Mouse (Mus musculus) stomach, embryonic 16.5 days (tissue): Measurements from ENCODE around the gene Enox1. TPM values are rescaled to one million over a fixed set of nuclear protein-coding genes. Genes with fewer than 3 reads are reported as not detected.

Source experiments
- ATAC-seq: fragments of 200-750 bp; cut with Nextera tagmentation; 2 replicates; pipeline ENCODE4 v1.8.0; 2017; ENCODE audit warnings: moderate number of reproducible peaks, moderate TSS enrichment; ENCODE audit not compliant: insufficient read depth, low FRiP score
- H3K27ac ChIP-seq: fragments of 300-500 bp; sonication (generic); 2 replicates; pipeline ENCODE4 v1.5.1; 2014; ENCODE audit warnings: low read length
- H3K27me3 ChIP-seq: fragments of 300-500 bp; sonication (generic); 2 replicates; pipeline ENCODE4 v1.6.1; 2014; ENCODE audit warnings: low read length, control low read depth, mixed read lengths; ENCODE audit not compliant: control insufficient read depth, insufficient read depth
- H3K36me3 ChIP-seq: fragments of 300-500 bp; sonication (generic); 2 replicates; pipeline ENCODE4 v1.6.1; 2014; ENCODE audit warnings: low read length; ENCODE audit not compliant: control insufficient read depth, insufficient read depth
- H3K4me1 ChIP-seq: fragments of 300-500 bp; sonication (generic); 2 replicates; pipeline ENCODE4 v1.6.1; 2014; ENCODE audit warnings: low read length, control low read depth, mixed read lengths; ENCODE audit not compliant: control insufficient read depth, insufficient read depth
- H3K4me2 ChIP-seq: fragments of 300-500 bp; sonication (generic); 2 replicates; pipeline ENCODE4 v1.6.1; 2014; ENCODE audit warnings: low read depth, low read length, mixed read lengths
- H3K4me3 ChIP-seq: fragments of 300-500 bp; sonication (generic); replicated peaks from 2 replicates; pipeline ENCODE4 v1.5.1; 2014; ENCODE audit warnings: mild to moderate bottlenecking, low read length
- H3K9ac ChIP-seq: fragments of 300-500 bp; sonication (generic); 2 replicates; pipeline ENCODE4 v1.6.1; 2014; ENCODE audit warnings: low read length
- H3K9me3 ChIP-seq: fragments of 300-500 bp; sonication (generic); replicated peaks from 2 replicates; pipeline ENCODE4 v1.6.1; 2016; ENCODE audit warnings: low read length, control low read depth; ENCODE audit not compliant: control insufficient read depth
- WGBS: fragments of 180-500 bp; shearing (Covaris S2); extraction: QIAGEN DNeasy Blood & Tissue Kit; methylation state at CpG from one replicate; pipeline ENCODE4 v1.1.7; 2014; 5-methylcytosine and 5-hydroxymethylcytosine counted together
- polyA plus RNA-seq: library from polyadenylated mRNA; unstranded; fragments of >200 nt; fragmentation: Nextera tagmentation; extraction: Ambion mirVana; gene quantifications from 2 replicates; pipeline ENCODE4 v1.2.1, GENCODE M21; 2015

Enox1 gene
- polyA plus RNA-seq, 1 experiment from 2014 or later, result 6.6 TPM

DNA sequence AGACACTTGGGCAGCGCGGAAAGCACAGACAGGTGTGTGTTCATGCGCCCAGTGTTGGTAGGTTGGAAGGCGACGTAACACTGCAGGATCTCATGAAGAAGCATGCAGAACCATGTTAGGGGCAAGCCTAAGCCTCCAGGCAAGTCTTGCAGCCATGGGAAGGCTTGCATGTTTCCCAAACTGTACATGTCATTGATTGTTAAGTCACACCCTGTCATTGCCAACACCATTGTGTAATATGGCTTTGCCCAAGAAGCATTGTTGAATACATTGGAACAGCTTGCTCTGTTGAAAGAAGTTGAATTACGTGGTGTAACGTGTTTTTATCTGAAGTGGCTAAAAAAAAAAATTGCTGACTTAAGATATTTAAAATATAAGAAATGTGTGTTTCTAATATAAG is 162.8 kb downstream of the Enox1 start:
- Histone ChIP-seq H3K9me3 (no peaks in the 10 kb centered on the region), H3K4me2 (no peak overlapping the region), H3K9ac (no peak overlapping the region), H3K4me3 (no peak overlapping the region), H3K4me1 (no peaks in the 10 kb centered on the region), H3K36me3 (no peaks in the 10 kb centered on the region), H3K27ac (no peak overlapping the region), H3K27me3 (no peaks in the 10 kb centered on the region)
- ATAC-seq, result no peak
- WGBS, result 91% methylated on average over 7 of the region's 7 CpGs

DNA sequence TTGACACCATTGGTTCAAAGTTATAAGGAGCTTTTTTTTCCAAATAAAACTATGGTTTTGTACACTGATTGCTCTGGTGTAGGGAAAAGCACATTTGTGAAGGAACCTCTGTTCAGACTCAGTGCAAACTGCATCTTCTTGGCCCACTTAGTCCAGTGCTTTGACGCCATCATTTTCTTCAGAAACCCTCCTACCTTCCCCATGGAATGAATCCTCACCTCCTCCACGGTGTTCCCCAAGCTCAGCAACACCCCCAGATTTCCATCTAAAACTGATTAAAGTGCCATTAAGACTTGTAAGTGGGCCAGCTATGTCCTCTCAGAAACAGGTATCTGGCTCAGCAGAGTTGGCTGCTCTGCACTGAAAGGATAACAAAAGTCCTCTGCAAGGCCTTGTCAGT is 167.8 kb downstream of the Enox1 start:
- H3K9me3 ChIP-seq, result no peaks in the 10 kb centered on the region
- ATAC-seq, result no peak

DNA sequence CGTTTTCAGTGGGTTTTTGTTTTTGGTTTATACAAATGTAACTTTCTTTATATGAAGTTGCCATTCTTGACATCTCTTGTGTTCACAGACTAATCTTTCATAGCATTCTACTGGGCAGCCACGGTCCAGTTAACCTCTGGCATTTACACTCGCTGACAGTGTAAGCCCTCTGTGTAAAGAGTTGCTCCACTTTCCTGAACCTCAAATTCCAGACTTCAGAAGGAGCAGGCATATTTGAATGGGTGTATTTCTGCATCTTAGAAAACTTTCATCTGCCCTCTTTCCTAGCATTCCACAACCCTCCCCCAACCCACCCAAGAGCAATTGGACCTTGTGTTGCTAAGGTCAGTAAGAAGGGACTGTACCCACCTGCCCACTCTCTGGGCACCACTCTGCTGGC is 171.1 kb downstream of the Enox1 start:
- Histone ChIP-seq H3K9ac (no peak overlapping the region), H3K27ac (no peak overlapping the region), H3K4me2 (no peak overlapping the region), H3K9me3 (no peaks in the 10 kb centered on the region), H3K27me3 (no peaks in the 10 kb centered on the region), H3K4me3 (no peak overlapping the region), H3K4me1 (no peaks in the 10 kb centered on the region), H3K36me3 (no peaks in the 10 kb centered on the region)
- no peak for ATAC-seq
- WGBS, result 71% methylated on average over 3 of the region's 3 CpGs

More for the DNA sequence above, 167.8 kb downstream of the Enox1 start:
- Histone ChIP-seq H3K4me1 (no peaks in the 10 kb centered on the region), H3K4me3 (no peak overlapping the region), H3K4me2 (no peak overlapping the region), H3K27me3 (no peaks in the 10 kb centered on the region), H3K27ac (no peak overlapping the region), H3K9ac (no peak overlapping the region), H3K36me3 (no peaks in the 10 kb centered on the region)
- WGBS, result 82% methylated on average over 2 of the region's 2 CpGs

DNA sequence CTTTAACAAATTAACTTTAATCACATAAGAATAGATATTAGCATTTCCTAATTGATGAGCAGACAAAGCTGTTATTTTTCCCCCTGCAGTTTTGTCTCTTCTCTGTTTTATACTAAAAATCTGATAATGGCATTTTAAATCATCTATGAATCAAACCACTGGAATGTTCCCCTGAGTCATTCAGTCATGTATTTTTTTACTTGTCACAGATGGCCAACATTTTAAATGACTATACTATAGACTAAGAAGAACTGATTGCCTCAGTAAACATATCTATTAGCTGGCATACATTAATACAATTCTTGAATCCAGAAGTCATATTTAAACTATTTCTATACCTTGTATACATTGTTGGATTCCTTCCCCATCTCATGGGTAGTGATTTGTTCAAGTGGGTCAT is 173.2 kb downstream of the Enox1 start:
- H3K36me3 ChIP-seq, result no peaks in the 10 kb centered on the region
- ATAC-seq, result no peak
- H3K9me3 ChIP-seq, result no peaks in the 10 kb centered on the region
- no peak overlapping the region for H3K27ac ChIP-seq
- no peak overlapping the region for H3K4me3 ChIP-seq
- H3K4me2 ChIP-seq, result no peak overlapping the region
- no peak overlapping the region for H3K9ac ChIP-seq
- H3K27me3 ChIP-seq, result no peaks in the 10 kb centered on the region
- H3K4me1 ChIP-seq, result no peaks in the 10 kb centered on the region

DNA sequence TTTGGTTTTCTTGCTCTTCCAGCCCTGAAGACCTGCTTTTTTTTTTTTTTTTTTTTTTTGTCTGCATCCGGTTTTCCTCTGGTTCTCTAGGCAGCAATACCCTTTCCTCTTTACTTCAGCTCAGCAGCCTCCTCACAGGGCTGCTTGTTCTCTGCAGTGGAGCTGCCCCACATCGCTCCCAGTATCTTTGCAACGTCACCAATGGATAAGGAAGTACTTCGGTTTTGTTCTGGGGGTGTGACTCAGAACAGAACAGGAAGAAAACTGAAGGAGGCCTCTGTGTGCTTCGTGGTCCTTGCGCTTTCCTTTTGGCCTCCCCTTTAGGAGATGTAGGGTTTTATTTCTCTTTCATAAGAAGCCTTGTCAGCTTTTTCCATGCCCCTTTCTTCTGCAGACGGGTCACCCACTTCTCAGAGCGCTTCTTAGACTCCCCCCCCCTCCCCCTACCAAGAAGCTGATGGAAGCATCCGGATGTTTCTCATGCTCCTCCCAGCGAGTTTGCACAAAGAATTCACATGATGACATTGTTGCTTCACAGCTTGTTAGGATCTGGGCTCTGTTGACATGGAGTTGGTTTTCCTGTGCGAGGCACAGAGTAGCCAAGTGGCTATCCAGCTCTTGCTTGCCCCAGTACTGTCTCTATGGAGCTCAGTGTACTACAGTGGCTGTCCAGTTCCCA is 187.2 kb downstream of the Enox1 start:
- no peak overlapping the region for H3K4me3 ChIP-seq

DNA sequence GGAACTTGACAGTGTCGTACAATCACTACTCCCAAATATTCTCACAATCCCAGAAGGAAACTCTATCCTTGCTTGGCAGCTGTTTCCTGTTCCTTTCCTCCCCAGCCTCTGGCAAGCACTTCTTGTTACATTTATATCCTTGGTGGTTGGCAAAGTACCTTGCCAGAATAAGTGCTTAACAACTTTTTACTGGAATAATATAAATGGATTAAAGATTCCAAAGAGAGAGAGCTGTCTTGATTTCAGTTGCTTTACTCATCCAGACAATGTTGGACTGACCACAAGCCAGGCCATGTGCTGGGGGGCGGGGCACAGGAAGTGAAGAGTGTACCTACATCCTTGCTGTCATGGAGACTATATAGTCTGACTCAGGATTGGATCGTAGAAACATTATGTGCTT is 189.7 kb downstream of the Enox1 start:
- no peak overlapping the region for H3K9ac ChIP-seq
- 78% methylated on average over 3 of the region's 3 CpGs for WGBS

More for the DNA sequence above, 187.2 kb downstream of the Enox1 start:
- Histone ChIP-seq H3K27me3 (no peaks in the 10 kb centered on the region), H3K36me3 (no peaks in the 10 kb centered on the region), H3K4me1 (no peaks in the 10 kb centered on the region), H3K4me2 (no peak overlapping the region), H3K27ac (peak overlapping the region; percentile 9; the same call in 1 of the 2 replicates), H3K9me3 (no peaks in the 10 kb centered on the region), H3K9ac (no peak overlapping the region)
- ATAC-seq, result no peak; the same call in 1 of the 2 replicates
- WGBS, result 53% methylated on average over 11 of the region's 11 CpGs

DNA sequence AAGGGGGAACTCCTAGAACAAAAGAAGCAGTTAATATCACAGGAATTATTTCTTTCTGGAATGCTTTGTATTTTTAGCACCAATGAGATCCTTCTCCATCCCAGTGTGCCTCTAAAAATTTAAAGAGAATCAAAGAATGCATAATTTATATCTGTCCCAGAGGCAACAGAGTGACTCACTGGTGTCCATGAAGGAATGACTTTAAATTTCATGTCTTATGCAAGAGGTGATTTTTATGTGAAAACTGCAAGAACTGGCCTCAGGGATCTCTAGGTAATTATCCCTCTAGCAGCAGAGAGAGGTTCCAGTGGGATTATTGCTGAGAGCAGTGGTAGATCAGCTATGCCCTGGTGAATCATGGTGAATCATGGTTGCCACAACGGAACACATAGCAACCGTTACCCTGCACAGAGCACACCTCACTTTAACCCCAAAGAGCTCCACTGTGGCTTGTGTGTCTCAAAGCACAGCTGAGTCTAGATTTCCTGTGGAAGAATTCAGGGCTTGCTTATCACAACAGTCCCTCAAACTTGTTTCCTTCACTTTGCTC is 195.3 kb downstream of the Enox1 start:
- H3K27me3 ChIP-seq, result no peaks in the 10 kb centered on the region
- H3K9ac ChIP-seq, result no peak overlapping the region
- no peak overlapping the region for H3K4me3 ChIP-seq
- no peak overlapping the region for H3K27ac ChIP-seq
- no peak for ATAC-seq
- 96% methylated on average over 2 of the region's 2 CpGs for WGBS
- H3K4me2 ChIP-seq, result no peak overlapping the region
- no peaks in the 10 kb centered on the region for H3K36me3 ChIP-seq
- H3K4me1 ChIP-seq, result no peaks in the 10 kb centered on the region
- H3K9me3 ChIP-seq, result no peaks in the 10 kb centered on the region

More for the DNA sequence above, 189.7 kb downstream of the Enox1 start:
- H3K36me3 ChIP-seq, result no peaks in the 10 kb centered on the region
- no peaks in the 10 kb centered on the region for H3K9me3 ChIP-seq
- no peak overlapping the region for H3K4me2 ChIP-seq
- no peak for ATAC-seq
- H3K4me3 ChIP-seq, result no peak overlapping the region
- H3K4me1 ChIP-seq, result no peaks in the 10 kb centered on the region
- H3K27ac ChIP-seq, result no peak overlapping the region
- no peaks in the 10 kb centered on the region for H3K27me3 ChIP-seq

DNA sequence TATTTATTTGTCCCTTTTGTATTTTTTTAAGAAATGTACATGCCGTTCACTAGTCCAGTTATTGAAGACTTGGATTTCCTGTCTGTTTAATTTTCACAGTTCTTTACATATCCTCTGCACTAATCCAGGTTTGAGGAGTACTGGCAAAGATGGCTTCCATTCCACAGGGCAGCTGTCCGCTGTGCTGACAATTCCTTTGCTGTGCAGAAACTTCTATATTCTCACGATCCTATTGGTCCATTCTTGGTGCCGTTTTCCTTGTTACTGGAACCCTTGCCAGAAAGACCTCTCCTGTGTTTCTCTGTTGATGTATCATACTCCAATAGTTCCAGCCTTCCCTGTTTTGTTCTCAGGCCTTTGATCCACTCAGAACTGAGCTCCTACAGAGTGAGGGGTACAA is 206.1 kb downstream of the Enox1 start:
- H3K4me1 ChIP-seq, result no peaks in the 10 kb centered on the region; the same call in 1 of the 2 replicates
- WGBS, result 69% methylated on average over 4 of the region's 4 CpGs
- no peaks in the 10 kb centered on the region for H3K9me3 ChIP-seq
- no peak for ATAC-seq
- H3K27ac ChIP-seq, result no peak overlapping the region
- H3K36me3 ChIP-seq, result no peaks in the 10 kb centered on the region
- no peak overlapping the region for H3K4me2 ChIP-seq
- H3K9ac ChIP-seq, result no peak overlapping the region
- H3K4me3 ChIP-seq, result no peak overlapping the region
- H3K27me3 ChIP-seq, result no peaks in the 10 kb centered on the region

DNA sequence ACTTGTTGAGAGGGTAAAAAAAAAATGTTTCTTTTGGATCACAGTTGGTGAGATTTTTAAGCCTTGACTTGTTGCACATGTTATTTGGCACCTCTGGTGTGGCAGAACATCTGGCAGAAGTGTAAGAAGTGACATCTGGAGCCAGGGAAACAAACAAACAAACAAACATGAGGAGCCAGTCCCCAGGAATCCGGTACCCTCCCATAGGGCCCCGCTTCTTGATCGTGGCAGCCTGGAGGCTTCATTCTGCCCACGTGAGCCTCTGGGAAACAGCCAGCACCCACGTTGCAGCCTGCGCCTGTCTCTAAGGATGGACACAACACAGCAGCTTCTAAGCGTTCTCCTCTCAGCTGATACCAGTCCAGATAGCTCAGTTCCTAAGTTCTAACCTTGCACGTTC is 211.8 kb downstream of the Enox1 start:
- H3K4me3 ChIP-seq, result no peak overlapping the region
- no peak overlapping the region for H3K9ac ChIP-seq
- 49% methylated on average over 8 of the region's 8 CpGs for WGBS
- H3K4me1 ChIP-seq, result no peaks in the 10 kb centered on the region; the same call in 1 of the 2 replicates
- no peaks in the 10 kb centered on the region for H3K27me3 ChIP-seq
- H3K36me3 ChIP-seq, result no peaks in the 10 kb centered on the region
- H3K9me3 ChIP-seq, result no peaks in the 10 kb centered on the region
- H3K4me2 ChIP-seq, result no peak overlapping the region
- H3K27ac ChIP-seq, result no peak overlapping the region
- no peak for ATAC-seq
